Mouse (Mus musculus) thymus, postnatal 10 days (tissue): Measurements from ENCODE around the gene Foxp1.

Experiments used
- DNase-seq, 2 experiments: peaks; one replicate each; pipeline ENCODE4 v3.0.0; 2021; ENCODE audit warnings: low spot score in 2 of 2

The Foxp1 gene

GRCm38 (mm10) chr6:98994104-98994787 is 528.3 kb downstream of the Foxp1 start:
- DNase-seq: no peak

- no peak for DNase-seq
Observed at GRCm38 (mm10) chr6:98993231-98993630, 529.3 kb downstream of the Foxp1 start.

GRCm38 (mm10) chr6:98992772-98993147 is 529.8 kb downstream of the Foxp1 start:
- DNase-seq: no peak

- DNase-seq: no peak
Observed at GRCm38 (mm10) chr6:98991900-98992771, 530.4 kb downstream of the Foxp1 start.

- DNase-seq: no peak
Observed at GRCm38 (mm10) chr6:98987533-98988169, 534.9 kb downstream of the Foxp1 start.

- DNase-seq: no peak
Observed at GRCm38 (mm10) chr6:98985452-98985851, 537.1 kb downstream of the Foxp1 start.

- DNase-seq: no peak
Observed at GRCm38 (mm10) chr6:98984626-98985025, 537.9 kb downstream of the Foxp1 start.

GRCm38 (mm10) chr6:98984026-98984425 is 538.5 kb downstream of the Foxp1 start:
- DNase-seq: no peak

- DNase-seq: no peak
Observed at GRCm38 (mm10) chr6:98983311-98983838, 539.1 kb downstream of the Foxp1 start.

- DNase-seq: no peak
Observed at GRCm38 (mm10) chr6:98981265-98981664, 541.3 kb downstream of the Foxp1 start.

GRCm38 (mm10) chr6:98980432-98980831 is 542.1 kb downstream of the Foxp1 start:
- DNase-seq: no peak

- DNase-seq: no peak
Observed at GRCm38 (mm10) chr6:98980001-98980400, 542.5 kb downstream of the Foxp1 start.

- DNase-seq: no peak
Observed at GRCm38 (mm10) chr6:98977806-98978205, 544.7 kb downstream of the Foxp1 start.

- no peak for DNase-seq
Observed at GRCm38 (mm10) chr6:98975918-98976317, 546.6 kb downstream of the Foxp1 start.

- no peak for DNase-seq
Observed at GRCm38 (mm10) chr6:98973433-98973832, 549.1 kb downstream of the Foxp1 start.

- DNase-seq: no peak
Observed at GRCm38 (mm10) chr6:98972404-98972803, 550.1 kb downstream of the Foxp1 start.

GRCm38 (mm10) chr6:98959333-98959732 is 563.2 kb downstream of the Foxp1 start:
- no peak for DNase-seq

- DNase-seq: peak; percentile 11 to 60
Observed at GRCm38 (mm10) chr6:98956522-98957169, 565.9 kb downstream of the Foxp1 start.

- DNase-seq: no peak
Observed at GRCm38 (mm10) chr6:98955706-98956105, 566.8 kb downstream of the Foxp1 start.

GRCm38 (mm10) chr6:98954439-98954838 is 568.1 kb downstream of the Foxp1 start:
- no peak for DNase-seq

GRCm38 (mm10) chr6:98949703-98950191 is 572.8 kb downstream of the Foxp1 start:
- DNase-seq: no peak

GRCm38 (mm10) chr6:98949286-98949685 is 573.2 kb downstream of the Foxp1 start:
- DNase-seq: no peak
